Mouse (Mus musculus) lung, embryonic 14.5 days (tissue): ENCODE data around the gene March7. TPM values are rescaled to one million over a fixed set of nuclear protein-coding genes. Genes with fewer than 3 reads are reported as not detected.
A peak's percentile ranks its signal among the peaks of the same experiment; 100 is the strongest.

Experiments
- ATAC-seq: fragments of 200-750 bp; cut with Nextera tagmentation; 2 replicates; pipeline ENCODE4 v1.8.0; 2017; ENCODE audit warnings: mild to moderate bottlenecking, moderate TSS enrichment, moderate library complexity; ENCODE audit not compliant: insufficient read depth
- DNase-seq: peaks from one replicate; pipeline ENCODE4 v3.0.0-alpha.2; 2015
- H3K27ac ChIP-seq: fragments of 300-500 bp; sonication (generic); 2 replicates; pipeline ENCODE4 v1.5.1; 2014; ENCODE audit warnings: low read depth, mild to moderate bottlenecking, moderate library complexity
- H3K27me3 ChIP-seq: fragments of 300-500 bp; sonication (generic); 2 replicates; pipeline ENCODE4 v1.6.1; 2014; ENCODE audit warnings: low read length, control low read depth; ENCODE audit not compliant: insufficient read depth
- H3K36me3 ChIP-seq: fragments of 300-500 bp; sonication (generic); 2 replicates; pipeline ENCODE4 v1.6.1; 2014; ENCODE audit warnings: control low read depth; ENCODE audit not compliant: insufficient read depth
- H3K4me1 ChIP-seq: fragments of 300-500 bp; sonication (generic); 2 replicates; pipeline ENCODE4 v1.6.1; 2014; ENCODE audit warnings: antibody characterized with exemption, control low read depth; ENCODE audit not compliant: insufficient read depth
- H3K4me2 ChIP-seq: fragments of 300-500 bp; sonication (generic); 2 replicates; pipeline ENCODE4 v1.6.1; 2014; ENCODE audit warnings: mild to moderate bottlenecking
- H3K4me3 ChIP-seq: fragments of 300-500 bp; sonication (generic); 2 replicates; pipeline ENCODE4 v1.5.1; 2014; ENCODE audit warnings: low read depth, low read length
- H3K9ac ChIP-seq: fragments of 300-500 bp; sonication (generic); 2 replicates; pipeline ENCODE4 v1.6.1; 2014
- H3K9me3 ChIP-seq: fragments of 300-500 bp; sonication (generic); 2 replicates; pipeline ENCODE4 v1.6.1; 2016; ENCODE audit warnings: low read depth, low read length, control low read depth
- CTCF ChIP-seq: IDR thresholded peaks from 2 replicates; pipeline ENCODE4 v1.5.1; 2016; ENCODE audit warnings: antibody characterized with exemption, low read depth
- WGBS: fragments of 180-500 bp; shearing (Covaris S2); extraction: QIAGEN DNeasy Blood & Tissue Kit; methylation state at CpG from one replicate; pipeline ENCODE4 v1.1.7; 2014; 5-methylcytosine and 5-hydroxymethylcytosine counted together
- polyA plus RNA-seq: library from polyadenylated mRNA; unstranded; fragments of >200 nt; fragmentation: Nextera tagmentation; extraction: Ambion mirVana; gene quantifications from 2 replicates; pipeline ENCODE4 v1.2.1, GENCODE M21; 2014

Gene March7
- polyA plus RNA-seq, 1 experiment from 2014 or later, result 78.7 TPM

- Histone ChIP-seq H3K4me3 (no peak overlapping the region), H3K36me3 (no peaks in the 10 kb centered on the region), H3K4me2 (no peak overlapping the region), H3K27ac (no peak overlapping the region), H3K9ac (no peak overlapping the region), H3K27me3 (no peaks in the 10 kb centered on the region), H3K9me3 (no peaks in the 10 kb centered on the region), H3K4me1 (0 out of 2 replicates have a peak, but pooled peaks cover 5% of the 10 kb centered on the region)
- ATAC-seq (no peak), DNase-seq (peak; percentile 21)
- 82% methylated on average over 8 of the region's 8 CpGs for WGBS
- TF ChIP-seq CTCF, result no peak
Measured at GRCm38 (mm10) chr2:60285107-60285617, 75.5 kb downstream of the March7 start.

DNA sequence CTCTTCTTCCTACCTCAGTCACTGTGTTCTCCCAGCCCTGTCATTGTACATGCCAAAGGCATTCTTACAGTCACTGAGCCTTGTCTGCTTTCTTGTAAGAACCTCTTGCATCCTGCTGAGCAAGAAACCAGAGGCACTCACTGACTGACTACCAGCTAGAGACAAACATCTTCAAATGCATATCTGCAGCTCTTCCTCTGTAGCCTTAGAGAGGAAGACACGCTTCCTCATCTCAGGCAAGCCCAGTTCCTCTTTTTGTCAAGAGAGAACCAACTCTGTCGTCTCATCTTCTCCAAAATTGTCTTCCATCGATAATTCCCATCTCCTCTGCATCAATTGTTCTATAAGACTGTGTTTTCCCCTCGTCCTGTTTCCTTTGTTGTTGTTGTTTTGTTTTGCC is 78.9 kb downstream of the March7 start:
- no peaks in the 10 kb centered on the region for H3K9me3 ChIP-seq
- no peak overlapping the region for H3K27ac ChIP-seq
- TF ChIP-seq CTCF, result no peak
- H3K36me3 ChIP-seq, result no peaks in the 10 kb centered on the region
- H3K4me3 ChIP-seq, result no peak overlapping the region
- ATAC-seq (no peak), DNase-seq (no peak)
- H3K4me2 ChIP-seq, result no peak overlapping the region
- H3K27me3 ChIP-seq, result no peaks in the 10 kb centered on the region
- H3K9ac ChIP-seq, result no peak overlapping the region
- 0 out of 2 replicates have a peak, but pooled peaks cover 1% of the 10 kb centered on the region for H3K4me1 ChIP-seq
- 77% methylated on average over 4 of the region's 4 CpGs for whole genome bisulfite sequencing

- H3K27me3 ChIP-seq, result no peaks in the 10 kb centered on the region
- no peak for ATAC-seq
- no peak overlapping the region for H3K9ac ChIP-seq
- H3K36me3 ChIP-seq, result no peaks in the 10 kb centered on the region
- TF ChIP-seq CTCF, result no peak
- H3K27ac ChIP-seq, result no peak overlapping the region
- WGBS, result 25% methylated on average over 1 of the region's 1 CpGs
- no peak overlapping the region for H3K4me2 ChIP-seq
- H3K9me3 ChIP-seq, result no peaks in the 10 kb centered on the region
- peak; percentile 49 for DNase-seq
- no peaks in the 10 kb centered on the region for H3K4me1 ChIP-seq
- H3K4me3 ChIP-seq, result no peak overlapping the region
Measured at GRCm38 (mm10) chr2:60289451-60289850, 79.8 kb downstream of the March7 start.

GRCm38 (mm10) chr2:60291381-60291780 is 81.7 kb downstream of the March7 start:
- DNase-seq, result no peak

DNA sequence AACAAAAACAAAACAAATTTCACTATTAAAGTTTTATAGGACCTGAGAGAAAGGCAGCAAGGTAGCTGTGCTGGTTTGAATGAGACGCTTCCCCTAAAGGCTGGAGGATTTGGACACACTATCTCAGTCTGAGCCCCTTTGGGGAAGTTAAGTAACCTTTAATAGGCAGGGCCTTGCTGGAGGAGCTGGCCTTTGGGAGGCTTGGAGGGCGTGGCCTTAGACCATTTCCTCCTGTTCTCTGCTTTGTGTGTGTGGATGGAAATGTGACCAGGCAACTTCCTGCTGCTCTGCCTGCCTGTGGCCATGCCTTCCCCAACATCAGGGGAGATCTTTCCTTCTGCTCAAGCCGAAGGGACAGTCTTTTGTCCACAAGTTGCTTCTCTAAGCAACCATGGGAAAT is 88.6 kb downstream of the March7 start:
- Histone ChIP-seq H3K4me2 (no peak overlapping the region), H3K4me1 (no peaks in the 10 kb centered on the region), H3K4me3 (no peak overlapping the region), H3K9me3 (no peaks in the 10 kb centered on the region), H3K27ac (no peak overlapping the region), H3K27me3 (no peaks in the 10 kb centered on the region), H3K36me3 (no peaks in the 10 kb centered on the region), H3K9ac (no peak overlapping the region)
- DNase-seq (no peak), ATAC-seq (no peak)
- no peak for TF ChIP-seq CTCF
- 73% methylated on average over 3 of the region's 3 CpGs for WGBS

More at GRCm38 (mm10) chr2:60291381-60291780, 81.7 kb downstream of the March7 start:
- H3K27me3 ChIP-seq, result no peaks in the 10 kb centered on the region
- no peak overlapping the region for H3K27ac ChIP-seq
- no peak overlapping the region for H3K9ac ChIP-seq
- H3K36me3 ChIP-seq, result no peaks in the 10 kb centered on the region
- H3K4me2 ChIP-seq, result no peak overlapping the region
- ATAC-seq, result no peak
- no peaks in the 10 kb centered on the region for H3K4me1 ChIP-seq
- 81% methylated on average over 4 of the region's 4 CpGs for WGBS
- TF ChIP-seq CTCF, result no peak
- no peaks in the 10 kb centered on the region for H3K9me3 ChIP-seq
- no peak overlapping the region for H3K4me3 ChIP-seq

DNA sequence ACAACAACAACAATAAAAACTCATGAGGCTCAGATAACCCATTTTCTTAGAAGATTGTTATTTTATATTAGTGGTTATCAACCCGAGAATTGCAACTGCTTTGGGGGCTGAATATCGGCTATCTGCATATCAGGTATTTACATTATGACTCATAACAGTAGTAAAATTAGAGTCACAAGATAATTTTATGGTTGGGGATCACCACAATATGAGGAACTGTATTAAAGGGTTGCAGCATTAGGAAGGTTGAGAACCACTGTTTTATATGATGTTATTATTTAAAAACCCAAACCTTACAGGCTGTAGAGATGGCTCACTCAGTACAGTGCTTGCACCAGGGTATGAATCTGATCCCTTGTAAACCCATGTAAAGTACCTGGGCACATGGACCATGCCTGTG is 89.6 kb downstream of the March7 start:
- H3K4me3 ChIP-seq, result no peak overlapping the region
- WGBS, result 86% methylated on average over 2 of the region's 2 CpGs
- no peaks in the 10 kb centered on the region for H3K4me1 ChIP-seq
- H3K27ac ChIP-seq, result no peak overlapping the region
- no peaks in the 10 kb centered on the region for H3K27me3 ChIP-seq
- H3K36me3 ChIP-seq, result no peaks in the 10 kb centered on the region
- no peaks in the 10 kb centered on the region for H3K9me3 ChIP-seq
- DNase-seq (no peak), ATAC-seq (no peak)
- no peak overlapping the region for H3K4me2 ChIP-seq
- no peak for TF ChIP-seq CTCF
- no peak overlapping the region for H3K9ac ChIP-seq

Other genes starting within 250 kb of the March7 start
- 54.3 and 57.2 TPM in 2 replicates for gene Baz2b, start within 50 bp of the March7 start, polyA plus RNA-seq
- 43.2 and 47.7 TPM in 2 replicates for gene Cd302, start 74.6 kb downstream of the March7 start, polyA plus RNA-seq
- 3.4 and 3.8 TPM in 2 replicates for gene Ly75, start 173.4 kb downstream of the March7 start, polyA plus RNA-seq